Mouse (Mus musculus) gastrocnemius, adult 2 months (tissue): Measurements from ENCODE around the gene Tsen15. TPM values are rescaled to one million over a fixed set of nuclear protein-coding genes. Genes with fewer than 3 reads are reported as not detected.

Source experiments
- DNase-seq: peaks from one replicate; pipeline ENCODE4 v3.0.0; 2022
- H3K27ac ChIP-seq: fragments of 200-600 bp; 2 replicates; pipeline ENCODE4 v1.8.1; 2022; ENCODE audit warnings: mild to moderate bottlenecking
- H3K4me3 ChIP-seq: fragments of 200-600 bp; 2 replicates; pipeline ENCODE4 v1.8.1; 2022; ENCODE audit warnings: mild to moderate bottlenecking, moderate library complexity
- CTCF ChIP-seq: fragments of 200-600 bp; IDR thresholded peaks from 2 replicates; pipeline ENCODE4 v1.8.1; 2022; ENCODE audit warnings: antibody characterized with exemption, mild to moderate bottlenecking, moderate library complexity
- intact Hi-C: fragments of 180-260 bp; cut with DNase I; formaldehyde crosslinking; loops from one replicate; pipeline ENCODE4 v1.15.1; 2025
- total RNA-seq, 2 experiments: library from RNA; stranded (reverse); gene quantifications; 2 replicates each; pipeline ENCODE4 v1.2.3; 2021

Gene Tsen15
- total RNA-seq, 2 experiments from 2014 or later, result 13.7 to 20.2 TPM

DNA sequence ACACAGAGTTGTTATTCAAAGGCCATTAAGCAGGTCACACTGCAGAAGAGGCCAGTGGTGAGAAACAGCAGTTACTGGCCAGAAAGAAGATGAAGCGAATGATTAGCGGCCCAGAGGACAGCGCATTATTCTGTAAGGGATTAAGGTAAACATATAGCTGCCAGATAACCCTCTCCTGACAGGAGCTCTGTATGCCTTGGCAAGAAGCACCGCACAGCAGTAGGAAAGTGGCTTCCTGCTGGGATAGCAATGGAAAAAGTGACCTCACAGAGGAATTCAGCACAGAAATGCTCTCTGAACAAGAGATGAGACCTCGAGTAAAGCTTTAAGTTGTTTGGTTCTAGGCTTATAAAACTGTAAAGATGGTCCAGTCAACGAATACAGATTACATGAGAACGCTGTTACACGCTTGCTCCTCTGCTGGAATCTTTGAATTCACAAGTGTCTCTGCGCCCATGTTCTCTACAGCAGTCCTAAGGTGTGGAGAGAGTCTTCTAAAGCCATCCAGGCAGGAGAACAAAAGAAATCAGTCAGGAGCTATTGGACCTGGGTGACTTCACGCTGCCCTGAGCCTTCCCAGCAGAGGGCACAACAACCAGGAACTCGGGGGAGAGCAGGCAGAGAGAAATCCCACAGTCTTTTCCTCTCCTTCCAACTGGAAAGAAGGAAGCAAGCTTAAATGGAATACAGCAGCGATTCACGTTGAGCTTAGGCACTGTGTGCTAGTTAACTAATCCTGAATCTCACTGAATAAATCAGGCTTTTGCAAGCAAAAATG, 18.0 kb downstream of the Tsen15 start:
- intact Hi-C loops, result loop anchor here (1.0 to 2.0 kb wide), 3 partner anchors 64 to 548 kb away; no protein-coding TSS in a partner anchor
- no peak for TF ChIP-seq CTCF
- no peak overlapping the region for H3K4me3 ChIP-seq
- peak overlapping the region; percentile 31; the same call in 1 of the 2 replicates for H3K27ac ChIP-seq
- DNase-seq, result no peak

DNA sequence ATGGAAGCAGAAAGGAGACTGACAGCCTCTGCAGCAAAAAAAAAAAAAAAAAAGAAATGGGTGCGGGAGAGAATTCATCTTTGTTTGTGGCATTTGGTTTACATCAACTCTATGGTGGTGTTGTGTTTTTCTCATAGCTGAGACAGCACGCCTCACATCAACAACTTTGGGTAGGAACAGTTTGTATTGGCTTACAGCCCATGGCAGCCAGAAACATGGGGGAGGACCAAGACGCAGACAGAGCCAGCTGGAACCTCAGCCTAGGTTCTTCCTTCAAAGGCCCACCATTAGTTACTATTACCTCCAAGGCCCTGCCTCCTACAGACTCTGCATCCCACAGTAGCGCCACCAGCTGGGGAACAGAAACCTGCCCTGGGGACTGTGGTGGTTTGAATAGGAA, 29.8 kb downstream of the Tsen15 start:
- no peak for DNase-seq
- intact Hi-C loops, result no loop called here
- no peak for TF ChIP-seq CTCF
- Histone ChIP-seq H3K27ac (no peak overlapping the region), H3K4me3 (no peak overlapping the region)

DNA sequence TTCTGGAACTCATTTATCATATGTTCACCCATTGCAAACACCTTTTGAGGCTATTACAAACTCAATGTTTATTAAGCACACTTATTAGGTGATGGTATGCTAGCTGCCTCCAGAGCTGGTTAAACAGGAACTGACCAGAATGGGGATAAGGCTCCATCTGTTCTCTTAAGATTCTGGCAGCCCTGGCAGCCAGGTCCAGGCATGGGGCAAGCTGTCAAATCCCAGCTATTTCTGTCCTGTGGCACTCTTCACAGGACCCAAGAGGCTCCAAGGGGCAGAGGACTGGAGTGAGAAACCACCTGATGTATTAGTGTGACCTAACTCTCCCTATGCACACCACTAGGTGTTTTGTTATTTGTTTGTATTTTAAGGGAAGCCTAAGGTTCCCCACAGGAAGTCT, 38.5 kb downstream of the Tsen15 start:
- H3K27ac ChIP-seq, result peak overlapping the region; percentile 9; the same call in 1 of the 2 replicates
- TF ChIP-seq CTCF, result no peak
- intact Hi-C loops, result loop anchor here (2.0 kb wide), 1 partner anchor 43 kb away; no protein-coding TSS in a partner anchor
- no peak overlapping the region for H3K4me3 ChIP-seq
- DNase-seq, result peak; percentile 50

DNA sequence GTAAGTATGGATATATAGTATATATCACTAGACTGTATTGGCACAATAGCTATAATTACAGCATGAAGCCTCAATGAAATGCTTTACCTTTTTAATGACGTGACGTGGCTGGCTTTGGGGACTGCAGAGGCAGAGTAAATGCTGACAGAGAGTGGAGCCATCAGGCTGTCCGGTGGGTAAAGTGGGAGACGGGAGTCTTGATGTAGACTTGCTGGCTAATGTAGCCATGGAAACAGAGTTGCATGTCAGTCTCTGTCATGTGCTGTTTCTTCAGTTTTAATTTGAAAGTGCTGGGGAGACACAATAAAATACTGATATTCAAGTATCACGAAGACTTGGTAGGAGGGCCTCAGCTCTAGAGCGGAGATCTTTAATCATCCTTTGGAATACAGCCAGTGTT, 62.5 kb downstream of the Tsen15 start:
- intact Hi-C loops, result no loop called here
- no peak for TF ChIP-seq CTCF
- DNase-seq, result no peak

More for the DNA sequence above, 62.5 kb downstream of the Tsen15 start:
- Histone ChIP-seq H3K27ac (no peak overlapping the region), H3K4me3 (no peak overlapping the region)

Other genes starting within 250 kb of the Tsen15 start
- 1 to 10 TPM; 1.6 to 2.5 TPM for gene Colgalt2, start 13.1 kb upstream of the Tsen15 start, total RNA-seq